Mouse (Mus musculus) hindbrain, embryonic 12.5 days (tissue): Measurements from ENCODE around the gene Catsperd. TPM values are rescaled to one million over a fixed set of nuclear protein-coding genes. Genes with fewer than 3 reads are reported as not detected.

Experiments
- ATAC-seq: fragments of 200-750 bp; cut with Nextera tagmentation; 2 replicates; pipeline ENCODE4 v1.8.0; 2017; ENCODE audit warnings: moderate TSS enrichment; ENCODE audit not compliant: low FRiP score
- H3K27ac ChIP-seq: fragments of 300-500 bp; sonication (generic); 2 replicates; pipeline ENCODE4 v1.5.1; 2016; ENCODE audit warnings: mild to moderate bottlenecking
- H3K27me3 ChIP-seq: fragments of 300-500 bp; sonication (generic); 2 replicates; pipeline ENCODE4 v1.6.1; 2016; ENCODE audit warnings: mild to moderate bottlenecking
- H3K36me3 ChIP-seq: fragments of 300-500 bp; sonication (generic); 2 replicates; pipeline ENCODE4 v1.6.1; 2016; ENCODE audit warnings: mild to moderate bottlenecking
- H3K4me1 ChIP-seq: fragments of 300-500 bp; sonication (generic); 2 replicates; pipeline ENCODE4 v1.6.1; 2016
- H3K4me2 ChIP-seq: fragments of 300-500 bp; sonication (generic); replicated peaks from 2 replicates; pipeline ENCODE4 v1.6.1; 2016; ENCODE audit warnings: mild to moderate bottlenecking
- H3K4me3 ChIP-seq: fragments of 300-500 bp; sonication (generic); 2 replicates; pipeline ENCODE4 v1.5.1; 2016; ENCODE audit warnings: mild to moderate bottlenecking
- H3K9ac ChIP-seq: fragments of 300-500 bp; sonication (generic); 2 replicates; pipeline ENCODE4 v1.6.1; 2016; ENCODE audit warnings: mild to moderate bottlenecking, moderate library complexity
- H3K9me3 ChIP-seq: fragments of 300-500 bp; sonication (generic); replicated peaks from 2 replicates; pipeline ENCODE4 v1.6.1; 2016; ENCODE audit warnings: mild to moderate bottlenecking
- WGBS: fragments of 180-500 bp; shearing (Covaris S2); methylation state at CpG from one replicate; pipeline ENCODE4 v1.1.7; 2016; 5-methylcytosine and 5-hydroxymethylcytosine counted together
- polyA plus RNA-seq: library from polyadenylated mRNA; unstranded; fragments of >200 nt; fragmentation: Nextera tagmentation; extraction: Ambion mirVana; gene quantifications from 2 replicates; pipeline ENCODE4 v1.2.1, GENCODE M21; 2016

The Catsperd gene
- polyA plus RNA-seq, 1 experiment from 2014 or later, result 0.74 TPM

GRCm38 (mm10) chr17:56681791-56682190 lies 53.8 kb downstream of the Catsperd start:
- no peaks in the 10 kb centered on the region for H3K27me3 ChIP-seq
- 86% methylated on average over 4 of the region's 4 CpGs for WGBS
- H3K9ac ChIP-seq, result no peak overlapping the region
- no peaks in the 10 kb centered on the region for H3K9me3 ChIP-seq
- peaks cover 65% of the 10 kb centered on the region for H3K36me3 ChIP-seq
- H3K27ac ChIP-seq, result no peak overlapping the region
- ATAC-seq, result no peak
- H3K4me1 ChIP-seq, result peaks cover 2% of the 10 kb centered on the region; the same call in 1 of the 2 replicates
- H3K4me3 ChIP-seq, result no peak overlapping the region
- no peak overlapping the region for H3K4me2 ChIP-seq

- Histone ChIP-seq H3K4me2 (no peak overlapping the region), H3K4me3 (no peak overlapping the region), H3K27ac (no peak overlapping the region), H3K4me1 (peaks cover 2% of the 10 kb centered on the region; the same call in 1 of the 2 replicates), H3K9ac (no peak overlapping the region), H3K27me3 (no peaks in the 10 kb centered on the region), H3K36me3 (peaks cover 66% of the 10 kb centered on the region), H3K9me3 (no peaks in the 10 kb centered on the region)
- ATAC-seq, result no peak
- 79% methylated on average over 3 of the region's 3 CpGs for WGBS
Measured at GRCm38 (mm10) chr17:56682880-56683279, 54.9 kb downstream of the Catsperd start.

GRCm38 (mm10) chr17:56683546-56684140 lies 55.7 kb downstream of the Catsperd start:
- H3K36me3 ChIP-seq, result peaks cover 74% of the 10 kb centered on the region

DNA sequence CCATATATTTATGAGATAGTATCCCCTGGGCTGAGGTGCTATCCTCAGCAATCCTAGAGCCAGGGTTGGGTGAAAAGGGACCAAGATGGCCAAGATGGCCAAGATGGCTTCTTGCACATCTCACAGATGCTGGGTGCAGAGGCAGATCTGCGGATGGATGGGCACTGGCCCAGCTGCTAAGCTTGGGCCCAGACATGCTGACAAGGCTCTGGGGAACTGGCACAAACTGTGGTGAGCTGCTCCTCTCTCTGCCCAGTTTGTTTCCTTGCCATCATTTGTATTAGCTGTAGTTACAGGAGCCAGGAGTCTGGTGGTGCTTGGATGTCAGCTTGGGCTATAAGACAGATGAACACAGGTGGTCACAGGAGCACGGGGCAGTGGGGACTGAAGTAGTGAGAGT lies 56.7 kb downstream of the Catsperd start:
- Histone ChIP-seq H3K27ac (no peak overlapping the region), H3K4me1 (peaks cover 2% of the 10 kb centered on the region; the same call in 1 of the 2 replicates), H3K4me2 (no peak overlapping the region), H3K9ac (no peak overlapping the region), H3K36me3 (peaks cover 80% of the 10 kb centered on the region), H3K4me3 (no peak overlapping the region), H3K27me3 (no peaks in the 10 kb centered on the region), H3K9me3 (no peaks in the 10 kb centered on the region)
- WGBS, result 94% methylated on average over 2 of the region's 2 CpGs
- ATAC-seq, result no peak

More at GRCm38 (mm10) chr17:56683546-56684140, 55.7 kb downstream of the Catsperd start:
- Histone ChIP-seq H3K4me1 (peaks cover 2% of the 10 kb centered on the region; the same call in 1 of the 2 replicates), H3K27ac (no peak overlapping the region), H3K4me2 (no peak overlapping the region), H3K27me3 (no peaks in the 10 kb centered on the region), H3K4me3 (no peak overlapping the region), H3K9me3 (no peaks in the 10 kb centered on the region), H3K9ac (no peak overlapping the region)
- WGBS, result 85% methylated on average over 5 of the region's 5 CpGs
- ATAC-seq, result no peak

DNA sequence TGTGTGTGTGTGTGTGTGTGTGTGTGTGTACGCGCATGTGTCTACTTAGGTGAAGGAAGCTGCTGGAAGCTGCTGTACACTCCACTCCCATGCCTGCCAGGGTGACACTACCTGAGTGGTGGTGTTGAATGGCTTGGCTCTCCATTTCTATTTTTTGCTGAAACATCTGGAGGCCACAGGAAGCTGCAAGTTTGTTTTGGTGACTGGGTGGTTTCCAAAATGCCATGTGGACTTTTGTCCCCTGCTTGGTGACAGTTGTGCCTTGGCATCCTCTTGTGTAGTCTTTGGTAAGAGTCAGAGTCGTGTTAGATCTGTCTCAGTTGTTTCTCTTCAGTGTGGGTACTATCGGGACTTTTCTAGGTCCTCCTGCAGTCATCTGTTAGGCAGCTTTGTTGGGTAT lies 58.9 kb downstream of the Catsperd start:
- Histone ChIP-seq H3K27ac (no peak overlapping the region), H3K4me1 (peaks cover 7% of the 10 kb centered on the region), H3K27me3 (no peaks in the 10 kb centered on the region), H3K9ac (no peak overlapping the region), H3K9me3 (no peaks in the 10 kb centered on the region), H3K4me2 (no peak overlapping the region), H3K4me3 (no peak overlapping the region), H3K36me3 (peaks cover 82% of the 10 kb centered on the region)
- WGBS, result 92% methylated on average over 2 of the region's 4 CpGs
- ATAC-seq, result no peak

DNA sequence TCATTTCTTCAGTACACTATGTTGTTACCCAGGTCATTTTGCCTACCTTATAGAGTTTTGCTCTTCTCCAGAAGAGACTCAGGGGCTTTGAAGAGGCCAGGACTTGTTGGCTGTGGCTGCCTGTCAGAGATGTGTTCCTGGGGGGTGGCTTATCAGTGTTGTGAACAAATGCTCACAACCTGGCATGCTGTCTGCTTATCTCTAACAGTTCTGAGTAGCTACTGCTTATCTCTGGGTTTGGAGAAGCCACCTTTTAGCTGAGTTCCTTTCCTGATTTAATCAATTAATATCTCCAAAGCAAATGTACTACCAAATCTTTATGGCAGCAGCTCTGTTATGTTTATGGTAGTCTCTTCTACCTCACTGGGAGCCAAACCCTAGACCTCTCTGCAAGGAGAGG lies 60.1 kb downstream of the Catsperd start:
- H3K9ac ChIP-seq, result no peak overlapping the region
- no peak overlapping the region for H3K4me3 ChIP-seq
- no peaks in the 10 kb centered on the region for H3K9me3 ChIP-seq
- no peaks in the 10 kb centered on the region for H3K27me3 ChIP-seq
- peaks cover 7% of the 10 kb centered on the region for H3K4me1 ChIP-seq
- H3K4me2 ChIP-seq, result no peak overlapping the region
- H3K36me3 ChIP-seq, result peaks cover 83% of the 10 kb centered on the region
- H3K27ac ChIP-seq, result no peak overlapping the region
- no peak for ATAC-seq

DNA sequence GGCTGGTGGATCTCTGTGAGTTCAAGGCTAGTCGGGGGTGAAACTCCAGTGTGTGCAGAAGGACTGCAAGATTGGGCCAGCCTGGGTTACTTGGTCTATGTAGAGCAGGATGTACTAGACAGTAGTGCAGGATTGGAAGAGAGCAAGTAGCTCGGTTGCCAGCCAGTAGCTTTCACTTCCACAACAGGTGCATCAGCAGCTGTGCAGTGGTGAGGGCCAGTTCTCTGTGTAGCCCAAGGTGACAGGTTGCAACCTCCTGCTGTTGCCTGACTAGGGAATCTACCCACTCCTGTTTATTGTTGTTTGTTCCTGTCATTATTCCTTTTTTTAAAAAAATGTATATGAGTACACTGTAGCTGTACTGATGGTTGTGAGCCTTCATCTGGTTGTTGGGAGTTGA lies 60.7 kb downstream of the Catsperd start:
- no peak for ATAC-seq
- H3K27me3 ChIP-seq, result no peaks in the 10 kb centered on the region
- peaks cover 13% of the 10 kb centered on the region for H3K4me1 ChIP-seq
- H3K4me2 ChIP-seq, result no peak overlapping the region
- H3K4me3 ChIP-seq, result no peak overlapping the region
- WGBS, result 96% methylated on average over 2 of the region's 2 CpGs
- no peak overlapping the region for H3K27ac ChIP-seq
- peaks cover 85% of the 10 kb centered on the region for H3K36me3 ChIP-seq
- H3K9ac ChIP-seq, result no peak overlapping the region
- no peaks in the 10 kb centered on the region for H3K9me3 ChIP-seq

GRCm38 (mm10) chr17:56693395-56693794 lies 65.5 kb downstream of the Catsperd start:
- no peaks in the 10 kb centered on the region for H3K27me3 ChIP-seq
- no peak overlapping the region for H3K4me3 ChIP-seq
- H3K4me1 ChIP-seq, result peaks cover 18% of the 10 kb centered on the region
- no peak for ATAC-seq
- no peak overlapping the region for H3K4me2 ChIP-seq
- 0 out of 2 replicates have a peak overlapping the region, but pooled peaks have one; percentile 12 for H3K27ac ChIP-seq
- H3K36me3 ChIP-seq, result peaks cover 88% of the 10 kb centered on the region
- no peaks in the 10 kb centered on the region for H3K9me3 ChIP-seq
- H3K9ac ChIP-seq, result no peak overlapping the region
- 95% methylated on average over 1 of the region's 1 CpGs for WGBS

DNA sequence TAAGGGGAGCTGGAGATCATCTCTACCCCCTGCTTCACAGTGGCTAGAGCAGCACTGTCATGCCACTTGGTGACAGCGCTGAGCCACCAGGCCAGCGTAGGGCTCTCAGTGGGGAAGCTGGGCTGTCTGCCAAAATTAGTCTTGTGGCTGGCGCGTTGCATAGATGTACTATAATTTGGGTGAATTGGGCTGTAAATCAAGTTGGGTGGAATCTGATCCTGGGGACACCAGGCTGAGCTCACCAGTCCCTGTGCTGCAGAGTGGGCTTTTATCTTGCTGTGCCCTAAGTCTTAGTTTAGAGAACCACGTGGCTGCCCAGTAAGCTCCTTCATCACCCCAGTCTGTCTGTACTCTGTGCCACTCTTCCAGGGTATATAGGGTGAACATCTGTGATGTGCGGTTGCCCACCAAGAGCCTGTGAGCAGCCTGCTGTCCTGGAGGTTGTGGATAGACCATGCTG lies 65.9 kb downstream of the Catsperd start:
- Histone ChIP-seq H3K27me3 (no peaks in the 10 kb centered on the region), H3K4me3 (no peak overlapping the region), H3K27ac (0 out of 2 replicates have a peak overlapping the region, but pooled peaks have one; percentile 12), H3K36me3 (peaks cover 88% of the 10 kb centered on the region), H3K4me2 (no peak overlapping the region), H3K9me3 (no peaks in the 10 kb centered on the region), H3K4me1 (peaks cover 18% of the 10 kb centered on the region), H3K9ac (no peak overlapping the region)
- 67% methylated on average over 6 of the region's 6 CpGs for WGBS
- ATAC-seq, result 0 out of 2 replicates have a peak, but pooled peaks have one; percentile 38

GRCm38 (mm10) chr17:56700451-56700850 lies 72.5 kb downstream of the Catsperd start:
- no peak for ATAC-seq
- Histone ChIP-seq H3K9ac (no peak overlapping the region), H3K27me3 (no peaks in the 10 kb centered on the region), H3K4me2 (no peak overlapping the region), H3K27ac (no peak overlapping the region), H3K4me1 (no peaks in the 10 kb centered on the region), H3K36me3 (peaks cover 92% of the 10 kb centered on the region), H3K9me3 (no peaks in the 10 kb centered on the region), H3K4me3 (no peak overlapping the region)
- 76% methylated on average over 2 of the region's 2 CpGs for WGBS

- Histone ChIP-seq H3K4me2 (no peak overlapping the region), H3K9ac (no peak overlapping the region), H3K27ac (no peak overlapping the region), H3K4me1 (no peaks in the 10 kb centered on the region), H3K4me3 (no peak overlapping the region), H3K36me3 (peaks cover 94% of the 10 kb centered on the region), H3K27me3 (no peaks in the 10 kb centered on the region), H3K9me3 (no peaks in the 10 kb centered on the region)
- 89% methylated on average over 4 of the region's 4 CpGs for WGBS
- no peak for ATAC-seq
Measured at GRCm38 (mm10) chr17:56703038-56703437, 75.1 kb downstream of the Catsperd start.

DNA sequence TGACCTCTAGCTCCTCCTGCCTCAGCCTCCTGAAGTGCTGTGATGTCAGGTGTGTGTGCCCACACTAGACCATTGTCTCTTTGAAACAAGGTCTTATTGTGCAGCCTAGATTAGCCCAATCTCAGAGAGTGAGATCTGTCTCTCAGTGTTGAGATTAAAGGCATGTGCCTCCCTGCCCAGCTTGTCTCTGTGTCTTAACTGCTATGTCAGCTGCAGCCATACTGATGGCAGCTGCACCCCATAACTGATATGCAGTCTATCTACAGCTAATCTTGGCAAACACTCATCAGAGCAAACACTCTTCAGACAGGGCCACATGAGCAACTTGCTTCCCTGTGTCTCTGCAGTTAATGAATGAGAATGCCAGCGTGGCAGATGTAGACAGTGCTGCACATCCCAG lies 78.6 kb downstream of the Catsperd start:
- H3K4me3 ChIP-seq, result no peak overlapping the region
- H3K36me3 ChIP-seq, result peaks cover 95% of the 10 kb centered on the region
- no peaks in the 10 kb centered on the region for H3K9me3 ChIP-seq
- ATAC-seq, result no peak
- no peak overlapping the region for H3K4me2 ChIP-seq
- no peak overlapping the region for H3K9ac ChIP-seq
- H3K4me1 ChIP-seq, result no peaks in the 10 kb centered on the region
- no peaks in the 10 kb centered on the region for H3K27me3 ChIP-seq
- WGBS, result 97% methylated on average over 1 of the region's 1 CpGs
- no peak overlapping the region for H3K27ac ChIP-seq

- Histone ChIP-seq H3K9ac (no peak overlapping the region), H3K9me3 (no peaks in the 10 kb centered on the region), H3K4me1 (no peaks in the 10 kb centered on the region), H3K27ac (no peak overlapping the region), H3K4me2 (no peak overlapping the region), H3K4me3 (no peak overlapping the region), H3K27me3 (no peaks in the 10 kb centered on the region), H3K36me3 (peaks cover 90% of the 10 kb centered on the region)
- ATAC-seq, result no peak
- WGBS, result 90% methylated on average over 4 of the region's 4 CpGs
Measured at GRCm38 (mm10) chr17:56708692-56709091, 80.7 kb downstream of the Catsperd start.
